Mouse (Mus musculus): ENCODE data around the gene Rhoc.

- TF ChIP-seq CTCF (IDR thresholded peaks at IDR 0.05; ENCODE audit: insufficient read depth, low read depth, low read length) (no peak), POLR2A (IDR thresholded peaks at IDR 0.05; ENCODE audit: insufficient read depth, low read depth, low read length) (no peak)
Observed at GRCm38 (mm10) chr3:104765021-104765420, 23.2 kb upstream of the Rhoc start.
